Mouse (Mus musculus) midbrain, embryonic 13.5 days (tissue): Measurements from ENCODE around the gene Krtap10-10. TPM values are rescaled to one million over a fixed set of nuclear protein-coding genes. Genes with fewer than 3 reads are reported as not detected.

Experiments
- ATAC-seq: fragments of 200-750 bp; cut with Nextera tagmentation; 2 replicates; pipeline ENCODE4 v1.8.0; 2017; ENCODE audit warnings: mild to moderate bottlenecking, moderate TSS enrichment, moderate library complexity
- H3K27ac ChIP-seq: fragments of 300-500 bp; sonication (generic); 2 replicates; pipeline ENCODE4 v1.5.1; 2015; ENCODE audit warnings: inconsistent platforms, mild to moderate bottlenecking, moderate library complexity
- H3K27me3 ChIP-seq: fragments of 300-500 bp; sonication (generic); 2 replicates; pipeline ENCODE4 v1.6.1; 2015; ENCODE audit warnings: mild to moderate bottlenecking, inconsistent platforms
- H3K36me3 ChIP-seq: fragments of 300-500 bp; sonication (generic); 2 replicates; pipeline ENCODE4 v1.6.1; 2015; ENCODE audit warnings: mild to moderate bottlenecking, inconsistent platforms
- H3K4me1 ChIP-seq: fragments of 300-500 bp; sonication (generic); replicated peaks from 2 replicates; pipeline ENCODE4 v1.6.1; 2015; ENCODE audit warnings: inconsistent platforms
- H3K4me2 ChIP-seq: fragments of 300-500 bp; sonication (generic); replicated peaks from 2 replicates; pipeline ENCODE4 v1.6.1; 2015; ENCODE audit warnings: moderate library complexity, mild to moderate bottlenecking, inconsistent platforms
- H3K4me3 ChIP-seq: fragments of 300-500 bp; sonication (generic); replicated peaks from 2 replicates; pipeline ENCODE4 v1.5.1; 2015; ENCODE audit warnings: mild to moderate bottlenecking, inconsistent platforms
- H3K9ac ChIP-seq: fragments of 300-500 bp; sonication (generic); replicated peaks from 2 replicates; pipeline ENCODE4 v1.6.1; 2015; ENCODE audit warnings: mild to moderate bottlenecking, inconsistent platforms
- H3K9me3 ChIP-seq: fragments of 300-500 bp; sonication (generic); 2 replicates; pipeline ENCODE4 v1.6.1; 2016; ENCODE audit warnings: mild to moderate bottlenecking, inconsistent platforms
- WGBS: fragments of 180-500 bp; shearing (Covaris S2); methylation state at CpG from one replicate; pipeline ENCODE4 v1.1.7; 2015; 5-methylcytosine and 5-hydroxymethylcytosine counted together
- polyA plus RNA-seq: library from polyadenylated mRNA; unstranded; fragments of >200 nt; fragmentation: Nextera tagmentation; extraction: Ambion mirVana; gene quantifications from 2 replicates; pipeline ENCODE4 v1.2.1, GENCODE M21; 2015

The Krtap10-10 gene
- polyA plus RNA-seq, 1 experiment from 2014 or later = not detected

DNA sequence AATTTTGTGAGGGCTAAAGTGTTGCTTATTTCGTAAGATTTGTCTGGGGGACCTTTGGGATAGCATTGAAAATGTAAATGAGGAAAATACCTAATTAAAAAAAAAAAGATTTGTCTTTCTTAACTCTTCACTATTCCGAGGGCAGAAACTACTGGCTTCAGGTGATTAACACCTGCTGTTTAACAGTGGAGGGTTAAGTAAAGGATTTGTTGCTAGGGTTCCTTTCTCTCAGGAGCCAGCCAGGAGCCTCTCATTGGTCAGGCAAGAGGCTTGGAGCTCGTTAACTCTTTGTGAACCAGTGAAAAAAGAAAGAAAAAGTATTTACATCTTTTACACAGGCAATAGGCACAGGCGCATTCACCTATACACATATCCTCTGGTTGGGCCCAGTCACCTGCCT, 16.5 kb upstream of the Krtap10-10 start:
- H3K27ac ChIP-seq = no peak overlapping the region
- no peak overlapping the region for H3K4me2 ChIP-seq
- H3K27me3 ChIP-seq = no peaks in the 10 kb centered on the region
- no peaks in the 10 kb centered on the region for H3K36me3 ChIP-seq
- 0 out of 2 replicates have a peak, but pooled peaks cover 3% of the 10 kb centered on the region for H3K9me3 ChIP-seq
- ATAC-seq = no peak
- H3K4me1 ChIP-seq = no peaks in the 10 kb centered on the region
- WGBS = 28% methylated on average over 4 of the region's 4 CpGs
- no peak overlapping the region for H3K4me3 ChIP-seq
- no peak overlapping the region for H3K9ac ChIP-seq

GRCm38 (mm10) chr10:77826951-77827350, 8.8 kb upstream of the Krtap10-10 start, which contains the start of gene Krtap10-4:
Krtap10-4 (minus strand) TSS chr10:77827095.
- H3K27me3 ChIP-seq = no peaks in the 10 kb centered on the region
- H3K9me3 ChIP-seq = 0 out of 2 replicates have a peak, but pooled peaks cover 3% of the 10 kb centered on the region
- 71% methylated on average over 6 of the region's 6 CpGs for WGBS
- no peaks in the 10 kb centered on the region for H3K4me1 ChIP-seq
- ATAC-seq = no peak
- no peak within 1 kb of the TSS for H3K4me3 ChIP-seq
- H3K4me2 ChIP-seq = no peak within 1 kb of the TSS
- H3K36me3 ChIP-seq = no peaks in the 10 kb centered on the region
- H3K9ac ChIP-seq = no peak within 1 kb of the TSS
- no peak within 1 kb of the TSS for H3K27ac ChIP-seq

DNA sequence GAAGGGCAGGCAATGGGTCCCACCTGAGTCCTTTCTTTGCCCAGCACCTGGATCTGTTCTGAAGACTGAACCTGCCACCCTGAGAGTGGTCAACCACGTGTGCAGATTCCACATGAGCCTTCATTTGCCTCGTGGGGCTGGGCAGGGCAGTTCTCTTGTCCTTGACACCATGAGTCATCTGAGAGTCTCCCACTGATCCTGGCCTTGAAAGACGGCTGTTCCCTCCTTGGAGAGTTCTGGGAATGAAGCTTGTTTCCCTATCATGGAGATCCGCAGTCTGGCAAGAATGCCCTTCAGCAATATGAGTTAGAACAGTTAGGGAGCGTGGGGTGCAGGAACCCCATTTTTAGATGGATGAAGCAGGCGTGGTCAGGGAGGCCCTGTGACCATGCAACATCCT, 3.3 kb downstream of the Krtap10-10 start:
- H3K27me3 ChIP-seq = no peaks in the 10 kb centered on the region
- no peak overlapping the region for H3K27ac ChIP-seq
- no peak overlapping the region for H3K4me2 ChIP-seq
- no peak overlapping the region for H3K9ac ChIP-seq
- no peak overlapping the region for H3K4me3 ChIP-seq
- WGBS = 74% methylated on average over 6 of the region's 6 CpGs
- no peak for ATAC-seq
- H3K4me1 ChIP-seq = no peaks in the 10 kb centered on the region
- peaks cover 14% of the 10 kb centered on the region; the same call in 1 of the 2 replicates for H3K9me3 ChIP-seq
- H3K36me3 ChIP-seq = no peaks in the 10 kb centered on the region

- H3K27ac ChIP-seq = no peak within 1 kb of the TSS
- H3K4me3 ChIP-seq = no peak within 1 kb of the TSS
- H3K4me1 ChIP-seq = no peaks in the 10 kb centered on the region
- H3K9me3 ChIP-seq = peaks cover 22% of the 10 kb centered on the region; the same call in 1 of the 2 replicates
- H3K27me3 ChIP-seq = no peaks in the 10 kb centered on the region
- H3K36me3 ChIP-seq = no peaks in the 10 kb centered on the region
- no peak for ATAC-seq
- H3K9ac ChIP-seq = no peak within 1 kb of the TSS
- 97% methylated on average over 3 of the region's 3 CpGs for WGBS
- no peak within 1 kb of the TSS for H3K4me2 ChIP-seq
Observed at GRCm38 (mm10) chr10:77846503-77846902, 10.8 kb downstream of the Krtap10-10 start, which contains the start of gene Gm36176. Gm36176 (plus strand) TSS chr10:77846803.

DNA sequence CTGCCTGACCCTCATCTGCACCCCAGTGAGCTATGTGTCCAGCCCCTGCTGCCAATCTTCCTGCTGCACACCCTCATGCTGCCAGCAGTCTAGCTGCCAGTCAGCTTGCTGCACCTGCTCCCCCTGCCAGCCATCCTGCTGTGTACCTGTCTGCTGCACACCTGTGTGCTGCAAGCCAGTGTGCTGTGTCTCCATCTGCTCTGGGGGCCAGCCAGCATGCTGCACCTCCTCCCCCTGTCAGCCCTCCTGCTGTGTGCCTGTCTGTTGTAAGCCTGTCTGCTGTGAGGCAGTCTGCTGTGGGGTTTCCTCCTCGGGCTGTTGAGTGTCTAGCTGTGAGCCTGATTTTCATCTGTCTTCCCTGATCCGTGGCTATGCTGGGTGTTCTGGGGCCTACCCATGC, 11.2 kb downstream of the Krtap10-10 start:
- no peak for ATAC-seq

GRCm38 (mm10) chr10:77847538-77847937, 11.8 kb downstream of the Krtap10-10 start:
- Histone ChIP-seq H3K27ac (no peak overlapping the region), H3K36me3 (no peaks in the 10 kb centered on the region), H3K4me1 (no peaks in the 10 kb centered on the region), H3K9me3 (peaks cover 22% of the 10 kb centered on the region; the same call in 1 of the 2 replicates), H3K4me3 (no peak overlapping the region), H3K9ac (no peak overlapping the region), H3K27me3 (no peaks in the 10 kb centered on the region), H3K4me2 (no peak overlapping the region)
- WGBS = 86% methylated on average over 2 of the region's 2 CpGs
- ATAC-seq = no peak

More for the DNA sequence above, 11.2 kb downstream of the Krtap10-10 start:
- H3K4me2 ChIP-seq = no peak overlapping the region
- no peaks in the 10 kb centered on the region for H3K36me3 ChIP-seq
- no peaks in the 10 kb centered on the region for H3K4me1 ChIP-seq
- no peak overlapping the region for H3K27ac ChIP-seq
- 11% methylated on average over 2 of the region's 2 CpGs for WGBS
- no peak overlapping the region for H3K9ac ChIP-seq
- no peak overlapping the region for H3K4me3 ChIP-seq
- H3K27me3 ChIP-seq = no peaks in the 10 kb centered on the region
- peaks cover 22% of the 10 kb centered on the region; the same call in 1 of the 2 replicates for H3K9me3 ChIP-seq

DNA sequence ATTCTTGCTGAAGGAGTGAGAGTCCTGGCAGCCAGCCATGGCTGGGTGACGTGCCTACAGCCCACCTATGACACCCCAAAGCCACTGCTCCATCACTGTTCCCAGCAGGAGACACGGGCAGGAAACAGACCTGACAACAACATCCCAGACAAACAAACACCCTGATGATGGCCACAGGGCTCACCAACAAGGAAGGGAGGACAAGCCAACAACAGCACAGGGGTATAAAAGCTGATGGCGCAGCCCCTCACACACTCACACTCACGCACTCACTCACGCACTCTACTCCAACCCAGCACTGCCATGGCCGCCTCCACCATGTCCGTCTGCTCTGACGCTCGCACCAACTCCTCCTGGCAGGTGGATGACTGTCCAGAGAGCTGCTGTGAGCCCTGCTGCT, 16.8 kb downstream of the Krtap10-10 start, which contains the start of gene Gm10318:
Gene Gm10318, plus strand, starts transcription at position 301 of the 400 bp plus-strand sequence.
- Histone ChIP-seq H3K4me2 (no peak within 1 kb of the TSS), H3K4me3 (no peak within 1 kb of the TSS), H3K27ac (no peak within 1 kb of the TSS), H3K4me1 (peaks cover 5% of the 10 kb centered on the region; the same call in 1 of the 2 replicates), H3K36me3 (no peaks in the 10 kb centered on the region), H3K27me3 (no peaks in the 10 kb centered on the region), H3K9ac (no peak within 1 kb of the TSS), H3K9me3 (0 out of 2 replicates have a peak, but pooled peaks cover 4% of the 10 kb centered on the region)
- 72% methylated on average over 9 of the region's 9 CpGs for whole genome bisulfite sequencing
- no peak for ATAC-seq

DNA sequence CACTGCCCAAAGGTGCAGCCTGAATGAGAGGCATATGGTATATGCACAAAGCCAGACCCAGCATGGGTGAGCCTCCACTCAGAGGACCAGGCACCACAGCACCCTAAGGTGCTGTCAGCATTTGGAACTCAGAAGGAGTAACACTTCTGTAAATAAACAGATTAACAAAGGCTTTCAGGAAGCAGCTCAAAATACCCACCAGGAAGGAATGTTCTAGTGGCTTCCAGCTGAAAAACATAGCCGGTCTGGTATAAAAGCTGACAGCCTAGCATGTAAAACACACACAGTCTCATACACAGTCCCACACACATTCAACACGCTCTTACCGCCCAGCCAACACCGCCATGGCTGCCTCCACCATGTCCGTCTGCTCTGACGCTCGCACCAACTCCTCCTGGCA, 25.9 kb downstream of the Krtap10-10 start, which contains the start of gene Gm3285:
Gene Gm3285, plus strand, starts transcription at position 301 of the 400 bp plus-strand sequence.
- ATAC-seq = no peak
- no peaks in the 10 kb centered on the region for H3K36me3 ChIP-seq
- no peaks in the 10 kb centered on the region for H3K27me3 ChIP-seq
- 0 out of 2 replicates have a peak, but pooled peaks cover 5% of the 10 kb centered on the region for H3K4me1 ChIP-seq
- no peak within 1 kb of the TSS for H3K9ac ChIP-seq
- H3K4me2 ChIP-seq = no peak within 1 kb of the TSS
- 50% methylated on average over 7 of the region's 7 CpGs for WGBS
- H3K27ac ChIP-seq = no peak within 1 kb of the TSS
- H3K4me3 ChIP-seq = no peak within 1 kb of the TSS
- no peaks in the 10 kb centered on the region for H3K9me3 ChIP-seq

GRCm38 (mm10) chr10:77864067-77864761, 28.5 kb downstream of the Krtap10-10 start:
- Histone ChIP-seq H3K27me3 (no peaks in the 10 kb centered on the region), H3K4me2 (peak overlapping the region; percentile 36), H3K4me3 (peak overlapping the region; percentile 7; the same call in 1 of the 2 replicates), H3K4me1 (0 out of 2 replicates have a peak, but pooled peaks cover 5% of the 10 kb centered on the region), H3K9ac (no peak overlapping the region), H3K9me3 (no peaks in the 10 kb centered on the region), H3K27ac (no peak overlapping the region), H3K36me3 (no peaks in the 10 kb centered on the region)
- WGBS = 47% methylated on average over 14 of the region's 14 CpGs
- ATAC-seq = peak; percentile 70

GRCm38 (mm10) chr10:77864762-77865143, 29.0 kb downstream of the Krtap10-10 start:
- peak overlapping the region; percentile 36 for H3K4me2 ChIP-seq
- H3K4me3 ChIP-seq = peak overlapping the region; percentile 7; the same call in 1 of the 2 replicates
- no peak overlapping the region for H3K27ac ChIP-seq
- H3K4me1 ChIP-seq = 0 out of 2 replicates have a peak, but pooled peaks cover 5% of the 10 kb centered on the region
- 37% methylated on average over 11 of the region's 11 CpGs for WGBS
- H3K9ac ChIP-seq = no peak overlapping the region
- ATAC-seq = peak; percentile 48; the same call in 1 of the 2 replicates
- no peaks in the 10 kb centered on the region for H3K27me3 ChIP-seq
- no peaks in the 10 kb centered on the region for H3K36me3 ChIP-seq
- H3K9me3 ChIP-seq = no peaks in the 10 kb centered on the region

- H3K4me1 ChIP-seq = 0 out of 2 replicates have a peak, but pooled peaks cover 5% of the 10 kb centered on the region
- H3K9me3 ChIP-seq = no peaks in the 10 kb centered on the region; the same call in 1 of the 2 replicates
- no peaks in the 10 kb centered on the region for H3K27me3 ChIP-seq
- WGBS = 60% methylated on average over 1 of the region's 1 CpGs
- H3K36me3 ChIP-seq = no peaks in the 10 kb centered on the region
- no peak overlapping the region for H3K27ac ChIP-seq
- H3K9ac ChIP-seq = no peak overlapping the region
- no peak overlapping the region for H3K4me2 ChIP-seq
- ATAC-seq = no peak
- H3K4me3 ChIP-seq = no peak overlapping the region
Observed at GRCm38 (mm10) chr10:77867546-77867945, 31.8 kb downstream of the Krtap10-10 start.

DNA sequence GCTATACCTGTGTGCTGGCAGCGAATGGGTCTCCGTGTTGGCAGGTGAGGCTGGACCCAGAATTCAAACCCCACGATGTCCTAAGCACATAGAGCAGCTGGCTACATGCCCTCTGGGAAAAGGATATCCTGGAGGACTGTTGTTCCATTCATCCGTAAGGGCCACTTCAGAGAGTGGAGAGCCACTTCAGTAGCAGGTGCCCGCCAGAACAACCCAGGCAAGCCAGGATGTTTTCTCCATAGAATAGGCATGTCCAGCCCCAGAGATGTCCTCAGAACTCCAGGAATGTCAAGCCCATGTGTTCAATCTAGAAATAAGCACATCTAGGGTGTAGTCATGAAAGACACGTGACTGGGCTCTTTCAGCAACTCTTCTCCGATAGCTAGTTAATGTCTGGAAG, 33.9 kb downstream of the Krtap10-10 start:
- WGBS = 84% methylated on average over 7 of the region's 7 CpGs
- Histone ChIP-seq H3K27ac (no peak overlapping the region), H3K4me1 (no peaks in the 10 kb centered on the region), H3K9ac (no peak overlapping the region), H3K4me2 (no peak overlapping the region), H3K4me3 (no peak overlapping the region), H3K27me3 (no peaks in the 10 kb centered on the region), H3K36me3 (no peaks in the 10 kb centered on the region), H3K9me3 (no peaks in the 10 kb centered on the region; the same call in 1 of the 2 replicates)
- ATAC-seq = no peak
